Mouse (Mus musculus) pancreas, adult 10 weeks (tissue): ENCODE results near the gene Zbtb48. TPM values are rescaled to one million over a fixed set of nuclear protein-coding genes. Genes with fewer than 3 reads are reported as not detected.

Source experiments
- polyA plus RNA-seq: library from polyadenylated mRNA; stranded (reverse); fragments of 350-450 nt; fragmentation: Illumina TruSeq; extraction: RNeasy Lipid Tissue Mini Kit (QIAGEN cat#74804); gene quantifications from one replicate; pipeline ENCODE4 v1.2.3, GENCODE M21; 2015; ENCODE audit warnings: low read depth, low replicate concordance; ENCODE audit not compliant: insufficient read depth

The Zbtb48 gene
- 9.8 TPM for polyA plus RNA-seq

DNA sequence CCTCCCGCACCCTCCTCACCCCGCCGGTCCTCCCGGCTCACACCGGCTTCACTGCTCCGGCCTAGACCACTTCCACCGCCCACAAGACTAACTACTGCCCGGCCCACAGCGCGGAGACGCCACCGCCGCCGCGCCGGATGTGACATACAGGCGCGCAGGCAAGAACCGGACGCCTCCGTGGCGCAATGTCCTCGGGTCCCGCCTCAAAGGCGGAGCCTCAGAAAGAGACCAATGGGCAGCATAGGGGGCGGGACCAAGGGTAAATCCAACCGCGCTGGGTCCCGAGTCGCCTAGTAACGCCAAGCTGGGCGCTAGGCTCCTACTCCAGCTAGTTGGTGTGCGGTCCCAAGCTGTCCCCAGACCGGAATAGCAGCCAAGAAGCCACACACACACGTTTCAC lies at the start of gene Zbtb48:
Gene Zbtb48 (minus strand): TSS at position 148 of the 400 bp plus-strand sequence.

GRCm38 (mm10) chr4:152072121-152072601 lies 44.7 kb upstream of the Zbtb48 start, which contains the start of gene Plekhg5:
Gene Plekhg5 (plus strand): TSS chr4:152072498.

GRCm38 (mm10) chr4:152038985-152039830 lies 11.7 kb upstream of the Zbtb48 start, which contains the start of gene Nol9:
Gene Nol9 (plus strand): TSS chr4:152039321.

GRCm38 (mm10) chr4:152038225-152038984 lies 10.9 kb upstream of the Zbtb48 start, which contains the start of gene Tas1r1:
Gene Tas1r1 (minus strand): TSS chr4:152038568.

DNA sequence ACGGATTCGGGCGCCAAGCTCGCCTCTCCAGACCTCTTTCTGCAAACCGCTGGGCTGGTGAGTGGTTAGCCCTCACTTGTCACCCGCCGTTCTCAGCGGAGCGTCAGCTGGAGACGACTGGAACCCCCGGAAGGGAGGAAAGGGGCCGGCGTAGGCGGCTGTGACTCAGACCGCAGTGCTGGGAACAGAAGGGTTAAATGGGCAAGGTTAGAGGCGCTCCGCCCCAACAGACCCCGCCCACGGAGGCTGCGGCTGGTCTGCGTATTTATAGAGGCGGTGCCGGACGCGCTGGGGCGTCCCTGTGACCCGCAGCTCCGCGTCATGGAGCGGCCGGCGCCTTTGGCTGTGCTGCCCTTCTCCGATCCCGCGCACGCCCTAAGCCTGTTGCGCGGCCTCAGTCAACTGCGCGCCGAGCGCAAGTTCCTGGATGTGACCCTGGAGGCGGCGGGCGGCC lies 18.8 kb downstream of the Zbtb48 start, which contains the start of gene Klhl21:
Gene Klhl21 (plus strand): TSS at position 182 of the 454 bp plus-strand sequence.

GRCm38 (mm10) chr4:151996173-151996950 lies 31.1 kb downstream of the Zbtb48 start, which contains the start of gene Phf13:
Gene Phf13 (minus strand): TSS chr4:151996258.

GRCm38 (mm10) chr4:151988342-151989109 lies 38.9 kb downstream of the Zbtb48 start, which contains the start of gene Thap3:
Gene Thap3 (minus strand): TSS chr4:151988997.

Other genes starting within 250 kb of the Zbtb48 start
- gene Camta1, start 165.8 kb downstream of the Zbtb48 start, polyA plus RNA-seq, result 2.3 TPM
- gene Dnajc11, start 94.0 kb downstream of the Zbtb48 start, polyA plus RNA-seq, result 16.4 TPM
- gene Thap3, start 38.7 kb downstream of the Zbtb48 start, polyA plus RNA-seq, result 14.0 TPM
- gene Phf13, start 31.4 kb downstream of the Zbtb48 start, polyA plus RNA-seq, result 3.2 TPM
- gene Klhl21, start 18.9 kb downstream of the Zbtb48 start, polyA plus RNA-seq, result 4.6 TPM
- gene Tas1r1, start 10.9 kb upstream of the Zbtb48 start, polyA plus RNA-seq, result not detected
- 5.2 TPM for gene Nol9, start 11.7 kb upstream of the Zbtb48 start, polyA plus RNA-seq
- gene Plekhg5, start 44.8 kb upstream of the Zbtb48 start, polyA plus RNA-seq, result 7.3 TPM
- 2.1 TPM for gene Tnfrsf25, start 88.3 kb upstream of the Zbtb48 start, polyA plus RNA-seq
- 1.5 TPM for gene Espn, start 124.7 kb upstream of the Zbtb48 start, polyA plus RNA-seq
- gene Hes2, start 131.2 kb upstream of the Zbtb48 start, polyA plus RNA-seq, result not detected
- 6.0 TPM for gene Acot7, start 150.5 kb upstream of the Zbtb48 start, polyA plus RNA-seq
- 4.5 TPM for gene Gpr153, start 246.6 kb upstream of the Zbtb48 start, polyA plus RNA-seq